Mouse (Mus musculus) lung, postnatal 25 days (tissue): ENCODE data around the gene Mgat5.
A peak's percentile ranks its signal among the peaks of the same experiment; 100 is the strongest.

ENCODE experiments used
- DNase-seq: peaks from one replicate; pipeline ENCODE4 v3.0.0; 2022; ENCODE audit warnings: low spot score

Mgat5 gene

GRCm38 (mm10) chr1:127383071-127383470, 178.3 kb downstream of the Mgat5 start:
- no peak for DNase-seq

- DNase-seq = no peak
These were observed 182.4 kb downstream of the Mgat5 start for GRCm38 (mm10) chr1:127387226-127387625.

GRCm38 (mm10) chr1:127387661-127388060, 182.8 kb downstream of the Mgat5 start:
- no peak for DNase-seq

- no peak for DNase-seq
These were observed 189.9 kb downstream of the Mgat5 start for GRCm38 (mm10) chr1:127394716-127395115.

GRCm38 (mm10) chr1:127395724-127396123, 190.9 kb downstream of the Mgat5 start:
- DNase-seq = no peak

GRCm38 (mm10) chr1:127396569-127397349, 191.9 kb downstream of the Mgat5 start:
- DNase-seq = no peak

GRCm38 (mm10) chr1:127397396-127397795, 192.6 kb downstream of the Mgat5 start:
- no peak for DNase-seq

GRCm38 (mm10) chr1:127398186-127398585, 193.4 kb downstream of the Mgat5 start:
- no peak for DNase-seq

GRCm38 (mm10) chr1:127400198-127400597, 195.4 kb downstream of the Mgat5 start:
- DNase-seq = no peak

- DNase-seq = peak; percentile 14
These were observed 195.9 kb downstream of the Mgat5 start for GRCm38 (mm10) chr1:127400666-127401065.

- no peak for DNase-seq
These were observed 199.8 kb downstream of the Mgat5 start for GRCm38 (mm10) chr1:127404655-127405054.

- peak; percentile 22 for DNase-seq
These were observed 204.2 kb downstream of the Mgat5 start for GRCm38 (mm10) chr1:127408957-127409423.

GRCm38 (mm10) chr1:127409512-127409911, 204.7 kb downstream of the Mgat5 start:
- DNase-seq = peak; percentile 12

GRCm38 (mm10) chr1:127414500-127414899, 209.7 kb downstream of the Mgat5 start:
- DNase-seq = no peak

- DNase-seq = no peak
These were observed 211.1 kb downstream of the Mgat5 start for GRCm38 (mm10) chr1:127415896-127416295.

- no peak for DNase-seq
These were observed 212.2 kb downstream of the Mgat5 start for GRCm38 (mm10) chr1:127416971-127417370.

GRCm38 (mm10) chr1:127418916-127419575, 214.2 kb downstream of the Mgat5 start:
- DNase-seq = no peak

GRCm38 (mm10) chr1:127419581-127419980, 214.8 kb downstream of the Mgat5 start:
- no peak for DNase-seq

GRCm38 (mm10) chr1:127420383-127420782, 215.6 kb downstream of the Mgat5 start:
- no peak for DNase-seq

GRCm38 (mm10) chr1:127420795-127421194, 216.0 kb downstream of the Mgat5 start:
- no peak for DNase-seq

GRCm38 (mm10) chr1:127422565-127422964, 217.8 kb downstream of the Mgat5 start:
- no peak for DNase-seq

- peak; percentile 43 for DNase-seq
These were observed 220.3 kb downstream of the Mgat5 start for GRCm38 (mm10) chr1:127425021-127425532.

GRCm38 (mm10) chr1:127430290-127430689, 225.5 kb downstream of the Mgat5 start:
- DNase-seq = no peak
